Mouse (Mus musculus) gastrocnemius, adult 2 months (tissue): Measurements from ENCODE around the gene Nprl2. TPM values are rescaled to one million over a fixed set of nuclear protein-coding genes. Genes with fewer than 3 reads are reported as not detected.
"Not testable (repeated sequence)": the region's sequence is repeated elsewhere in the genome, so short reads cannot be mapped to it uniquely, and the experiment has no call there.

Experiments used
- DNase-seq: peaks from one replicate; pipeline ENCODE4 v3.0.0; 2022
- H3K27ac ChIP-seq: fragments of 200-600 bp; 2 replicates; pipeline ENCODE4 v1.8.1; 2022; ENCODE audit warnings: mild to moderate bottlenecking
- H3K4me3 ChIP-seq: fragments of 200-600 bp; 2 replicates; pipeline ENCODE4 v1.8.1; 2022; ENCODE audit warnings: mild to moderate bottlenecking, moderate library complexity
- CTCF ChIP-seq: fragments of 200-600 bp; IDR thresholded peaks from 2 replicates; pipeline ENCODE4 v1.8.1; 2022; ENCODE audit warnings: antibody characterized with exemption, mild to moderate bottlenecking, moderate library complexity
- intact Hi-C: fragments of 180-260 bp; cut with DNase I; formaldehyde crosslinking; loops from one replicate; pipeline ENCODE4 v1.15.1; 2025
- total RNA-seq, 2 experiments: library from RNA; stranded (reverse); gene quantifications; 2 replicates each; pipeline ENCODE4 v1.2.3; 2021

Gene Nprl2
- total RNA-seq, 2 experiments from 2014 or later, result 9.7 to 11.5 TPM

DNA sequence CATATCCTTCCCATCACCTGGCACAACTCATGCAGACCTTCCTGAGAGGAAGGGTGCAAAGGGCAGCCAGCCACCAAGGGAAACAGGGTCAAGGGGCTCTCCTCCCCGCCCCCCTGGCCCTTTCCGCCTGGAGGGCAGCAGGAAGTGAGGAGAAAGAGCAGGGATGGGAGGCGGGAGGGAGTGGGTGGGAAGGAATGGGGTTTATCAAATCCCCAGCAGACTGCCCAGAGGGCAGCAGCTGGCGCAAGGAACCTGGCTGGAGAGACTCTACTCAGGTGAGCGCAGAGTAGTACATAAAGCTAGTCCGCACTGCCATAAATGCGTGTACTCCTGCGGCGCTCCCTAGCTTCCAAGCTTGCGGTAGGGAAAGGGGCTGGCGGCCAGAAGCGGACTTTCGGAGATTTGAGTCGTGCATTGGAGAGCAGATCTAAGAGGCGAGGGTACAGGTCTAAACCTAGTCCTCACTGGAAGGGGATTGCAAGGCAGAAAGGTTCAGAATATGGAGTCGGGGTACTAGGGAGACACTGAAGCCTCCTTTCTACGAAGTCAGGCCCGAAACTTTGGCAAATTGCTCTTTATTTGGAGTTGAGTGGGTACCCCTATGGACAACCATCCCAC lies 25.8 kb downstream of the Nprl2 start, which contains the start of gene Hyal2:
Hyal2 (plus strand) TSS at position 244 of the 618 bp plus-strand sequence.
- no peak for TF ChIP-seq CTCF

DNA sequence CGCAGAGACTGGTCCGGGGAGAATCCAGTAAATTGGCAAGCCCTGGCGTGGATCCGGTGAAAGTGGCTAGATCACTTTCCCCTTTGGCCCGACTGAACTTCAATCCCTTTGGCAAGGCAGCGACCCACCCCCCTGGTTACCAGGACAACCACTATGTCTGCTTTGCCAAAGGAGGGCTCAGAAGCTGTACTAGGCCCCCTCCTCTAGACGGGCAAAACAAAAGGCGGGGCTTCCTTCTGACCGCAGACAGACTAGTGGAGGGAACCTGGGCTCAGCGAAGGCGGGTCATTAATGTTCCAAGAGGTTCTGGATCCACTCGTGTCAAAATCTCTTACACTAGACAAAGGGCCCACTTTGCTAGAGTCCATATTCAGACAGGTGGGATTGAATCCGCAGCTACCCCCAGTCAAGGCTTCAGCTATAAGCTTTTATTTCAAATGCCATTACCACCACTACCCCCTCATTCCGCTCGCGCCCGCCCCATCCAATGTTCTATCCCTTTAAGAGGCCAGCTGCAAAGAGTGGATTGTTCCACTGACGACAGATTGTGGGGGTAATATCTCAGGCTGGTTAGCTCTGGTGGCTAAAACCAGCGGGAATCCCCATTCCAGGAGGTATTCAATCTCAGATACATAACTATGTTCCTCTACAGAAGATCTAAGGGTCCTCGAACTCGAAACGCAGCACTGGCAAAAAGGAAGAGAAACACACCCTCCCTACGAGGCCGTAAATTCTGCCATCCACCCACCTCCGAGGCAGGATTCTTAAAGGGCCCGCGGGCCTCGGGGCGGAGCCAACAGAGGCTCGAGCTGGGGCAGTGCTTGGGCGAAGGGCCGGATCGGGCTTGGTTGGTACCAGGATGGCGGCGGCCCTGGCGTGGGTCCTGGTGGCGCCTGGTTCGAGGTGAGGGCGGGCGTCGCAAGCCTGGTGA lies 26.6 kb downstream of the Nprl2 start:
- no peak for TF ChIP-seq CTCF
- DNase-seq, result peak; percentile 92
- peak overlapping the region; percentile 94 for H3K27ac ChIP-seq
- intact Hi-C loops, result no loop called here
- H3K4me3 ChIP-seq, result peak overlapping the region; percentile 71

More for the DNA sequence above, 25.8 kb downstream of the Nprl2 start, which contains the start of gene Hyal2:
- intact Hi-C loops, result loop anchor here (2.0 kb wide), 1 partner anchor 45 kb away; no protein-coding TSS in a partner anchor
- DNase-seq, result no peak
- Histone ChIP-seq H3K27ac (peak within 1 kb of the TSS; percentile 94), H3K4me3 (peak within 1 kb of the TSS; percentile 71)

DNA sequence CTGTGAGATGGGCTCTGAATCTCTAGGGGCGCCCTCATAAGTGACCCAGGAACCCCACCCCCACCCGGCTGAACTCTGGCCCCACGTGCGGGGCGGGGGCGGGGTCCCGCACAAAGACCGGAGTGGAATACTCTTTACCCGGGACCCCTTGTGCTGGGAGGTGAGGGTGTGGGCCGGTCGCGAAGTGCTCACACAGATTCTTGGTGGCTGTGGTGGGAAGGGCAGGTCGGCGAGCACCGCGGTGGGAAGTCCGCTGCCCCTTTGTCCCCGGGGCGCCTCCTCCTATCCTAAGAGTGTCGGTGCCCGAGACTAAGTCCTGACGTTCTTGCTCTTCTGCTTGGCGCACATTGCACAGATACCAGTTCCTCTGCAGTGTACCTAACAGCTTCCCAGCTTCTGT lies 27.2 kb downstream of the Nprl2 start:
- H3K27ac ChIP-seq, result peak overlapping the region; percentile 94
- no peak for DNase-seq
- no peak for TF ChIP-seq CTCF
- intact Hi-C loops, result no loop called here
- H3K4me3 ChIP-seq, result peak overlapping the region; percentile 71

GRCm38 (mm10) chr9:107570016-107570415 lies 28.0 kb downstream of the Nprl2 start:
- TF ChIP-seq CTCF, result no peak

GRCm38 (mm10) chr9:107570845-107571244 lies 28.8 kb downstream of the Nprl2 start:
- TF ChIP-seq CTCF, result no peak
- H3K4me3 ChIP-seq, result peak overlapping the region; percentile 71
- peak overlapping the region; percentile 48 for H3K27ac ChIP-seq
- intact Hi-C loops, result no loop called here
- DNase-seq, result no peak

More at GRCm38 (mm10) chr9:107570016-107570415, 28.0 kb downstream of the Nprl2 start:
- H3K27ac ChIP-seq, result peak overlapping the region; percentile 94
- peak overlapping the region; percentile 71 for H3K4me3 ChIP-seq
- no peak for DNase-seq
- intact Hi-C loops, result no loop called here

DNA sequence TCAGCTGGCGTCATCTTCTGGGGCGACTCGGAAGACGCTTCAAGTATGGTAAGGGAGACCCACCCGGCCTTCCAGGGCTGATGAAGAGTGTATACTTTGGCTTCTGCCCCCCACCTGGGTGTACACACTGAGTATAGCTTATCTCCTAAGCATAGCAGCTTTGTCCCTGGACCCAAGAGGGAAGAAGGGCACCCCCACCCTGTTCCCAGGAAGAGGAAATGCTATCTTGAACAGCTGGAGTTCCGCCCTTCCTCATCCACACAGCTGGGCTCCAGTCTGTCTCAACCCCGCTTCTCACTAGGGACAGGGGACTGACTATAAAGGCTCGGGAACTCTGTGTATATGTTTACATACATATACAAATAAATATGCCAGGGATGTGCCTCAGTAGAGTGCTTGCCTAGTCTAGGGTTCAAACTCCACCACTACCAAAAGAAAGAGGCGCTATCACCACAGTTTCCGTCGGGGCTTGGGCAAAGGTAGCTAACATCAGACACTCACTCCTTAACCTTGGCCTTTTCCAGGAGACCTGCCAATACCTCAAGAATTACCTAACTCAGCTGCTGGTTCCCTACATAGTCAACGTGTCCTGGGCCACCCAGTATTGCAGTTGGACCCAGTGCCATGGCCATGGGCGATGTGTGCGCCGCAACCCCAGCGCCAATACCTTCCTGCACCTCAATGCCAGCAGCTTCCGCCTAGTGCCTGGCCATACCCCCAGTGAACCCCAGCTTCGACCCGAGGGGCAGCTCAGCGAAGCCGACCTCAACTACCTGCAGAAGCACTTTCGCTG lies 29.7 kb downstream of the Nprl2 start:
- no peak for TF ChIP-seq CTCF
- no peak for DNase-seq
- intact Hi-C loops, result no loop called here
- Histone ChIP-seq H3K27ac (peak overlapping the region; percentile 48; the same call in 1 of the 2 replicates), H3K4me3 (peak overlapping the region; percentile 71)

DNA sequence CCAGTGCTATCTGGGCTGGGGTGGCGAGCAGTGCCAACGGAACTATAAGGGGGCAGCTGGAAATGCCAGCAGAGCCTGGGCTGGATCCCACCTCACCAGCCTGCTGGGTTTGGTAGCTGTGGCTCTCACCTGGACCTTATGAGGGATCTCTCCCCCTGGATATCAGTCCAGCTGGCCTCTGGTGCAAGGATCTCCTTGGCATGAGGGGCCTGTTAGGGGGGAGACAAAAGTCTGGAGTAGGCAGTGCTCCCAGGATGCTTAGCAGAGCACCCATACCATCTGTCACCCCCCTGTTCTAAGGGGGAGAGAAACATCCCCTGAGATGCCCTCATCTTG lies 30.3 kb downstream of the Nprl2 start:
- Histone ChIP-seq H3K4me3 (no peak overlapping the region), H3K27ac (0 out of 2 replicates have a peak overlapping the region, but pooled peaks have one; percentile 48)
- no peak for TF ChIP-seq CTCF
- intact Hi-C loops, result no loop called here
- no peak for DNase-seq

- H3K4me3 ChIP-seq, H3K27ac ChIP-seq, intact Hi-C loops, DNase-seq: not testable (repeated sequence)
- TF ChIP-seq CTCF, result peak; percentile 19; the same call in 1 of the 2 replicates
These were observed 31.7 kb downstream of the Nprl2 start for GRCm38 (mm10) chr9:107573774-107574173.

- Histone ChIP-seq H3K4me3 (no peak overlapping the region), H3K27ac (peak overlapping the region; percentile 82)
- intact Hi-C loops, result no loop called here
- TF ChIP-seq CTCF, result no peak
- DNase-seq, result no peak
These were observed 33.7 kb downstream of the Nprl2 start for GRCm38 (mm10) chr9:107575579-107576356.

- H3K4me3 ChIP-seq, result peak within 1 kb of the TSS; percentile 74
- H3K27ac ChIP-seq, result peak within 1 kb of the TSS; percentile 82
- peak; percentile 92 for DNase-seq
- intact Hi-C loops, result no loop called here
- no peak for TF ChIP-seq CTCF
These were observed 34.5 kb downstream of the Nprl2 start, which contains the start of gene Hyal1 for GRCm38 (mm10) chr9:107576357-107577107. TSS of gene Hyal1 (plus strand) at chr9:107576927.

- no peak for DNase-seq
- Histone ChIP-seq H3K27ac (peak overlapping the region; percentile 82; the same call in 1 of the 2 replicates), H3K4me3 (peak overlapping the region; percentile 74)
- intact Hi-C loops, result no loop called here
- no peak for TF ChIP-seq CTCF
These were observed 35.8 kb downstream of the Nprl2 start for GRCm38 (mm10) chr9:107577871-107578270.
